Mouse (Mus musculus) activated CD4-positive, CD25-positive, alpha-beta regulatory T cell (primary cell): ENCODE results near the gene Olfr1417. TPM values are rescaled to one million over a fixed set of nuclear protein-coding genes. Genes with fewer than 3 reads are reported as not detected.

Source experiments
- polyA plus RNA-seq, 2 experiments: library from polyadenylated mRNA; unstranded; fragments of 100-300 nt; shearing (Covaris generic); gene quantifications; one replicate each; pipeline ENCODE4 v1.2.1; 2017

Olfr1417 gene
- under 1 TPM in 1 of 2 experiments, not detected in 1; 0.58 TPM for polyA plus RNA-seq

GRCm38 (mm10) chr19:11839119-11839518, at the start of gene Olfr1417:
Gene Olfr1417, minus strand, starts transcription at chr19:11839219.

GRCm38 (mm10) chr19:11886265-11886664, 47.2 kb upstream of the Olfr1417 start, which contains the start of gene Olfr1420:
Gene Olfr1420, plus strand, starts transcription at chr19:11886565.

DNA sequence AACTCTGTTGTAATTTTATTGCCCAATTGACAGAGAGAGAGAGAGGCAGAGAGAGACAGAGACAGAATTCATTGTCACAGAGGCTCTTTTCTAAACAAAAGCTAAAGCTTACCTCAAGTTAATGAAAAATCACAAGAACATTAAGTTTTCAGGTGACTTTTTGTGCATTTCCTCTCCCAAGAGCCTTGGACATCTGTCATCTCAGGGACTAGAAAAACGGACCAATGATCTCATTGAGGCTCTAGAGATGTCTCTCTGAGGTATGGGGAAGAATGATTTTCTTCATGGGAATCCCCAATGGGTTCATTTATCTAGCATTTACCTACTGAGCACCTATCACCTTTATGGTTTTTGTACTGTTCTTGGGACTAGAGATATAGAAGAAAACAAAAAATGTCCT, 36.0 kb upstream of the Olfr1417 start, which contains the start of gene Olfr1419:
TSS of gene Olfr1419 (minus strand) at position 101 of the 400 bp plus-strand sequence.

GRCm38 (mm10) chr19:11860966-11861365, 21.9 kb upstream of the Olfr1417 start, which contains the start of gene Olfr1418:
Gene Olfr1418, minus strand, starts transcription at chr19:11861066.

DNA sequence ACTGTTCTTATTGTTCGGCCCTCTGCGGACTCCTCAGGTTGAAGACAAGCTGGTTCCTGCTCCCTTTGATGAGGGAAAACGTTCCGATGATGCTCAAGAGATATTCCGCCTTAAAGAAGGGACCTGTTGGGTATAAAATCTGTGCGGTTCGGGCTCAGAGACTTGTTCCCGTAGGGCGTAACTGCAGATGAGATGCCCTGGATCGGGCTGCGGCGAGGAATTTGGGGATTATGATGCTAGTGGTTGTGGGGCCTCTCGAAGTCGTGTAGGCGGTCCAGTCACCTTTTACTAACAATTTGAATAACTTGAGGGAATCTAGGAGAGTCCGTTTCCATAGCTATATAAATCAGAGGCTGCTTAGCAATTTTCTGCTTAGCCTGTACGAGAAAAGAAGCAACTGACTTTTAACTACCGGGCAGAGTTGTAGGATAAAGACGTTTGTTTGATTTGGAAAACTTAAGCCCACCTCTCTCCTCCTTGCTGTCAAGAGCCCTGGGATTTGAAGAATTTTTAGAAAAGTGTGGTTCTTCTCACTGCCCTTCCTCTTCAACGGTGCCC, 19.8 kb downstream of the Olfr1417 start, which contains the start of gene Stx3:
TSS of gene Stx3 (minus strand) at position 261 of the 558 bp plus-strand sequence.

Other genes with a start within 250 kb of the Olfr1417 start
- 10 to 100 TPM in 1 of 2 experiments, 1 to 10 TPM in 1; 9.3 to 10.1 TPM for gene Ms4a6d, start 234.4 kb downstream of the Olfr1417 start, polyA plus RNA-seq
- gene Ms4a2, start 215.5 kb downstream of the Olfr1417 start, polyA plus RNA-seq, result under 1 TPM in 1 of 2 experiments, not detected in 1; 0.47 TPM
- not detected for gene Ms4a3, start 198.4 kb downstream of the Olfr1417 start, polyA plus RNA-seq
- not detected for gene Oosp2, start 178.7 kb downstream of the Olfr1417 start, polyA plus RNA-seq
- gene Oosp1, start 148.1 kb downstream of the Olfr1417 start, polyA plus RNA-seq, result under 1 TPM in 1 of 2 experiments, not detected in 1; 0.26 TPM
- under 1 TPM in 1 of 2 experiments, not detected in 1; 0.44 TPM for gene Oosp3, start 142.2 kb downstream of the Olfr1417 start, polyA plus RNA-seq
- not detected for gene Gif, start 91.7 kb downstream of the Olfr1417 start, polyA plus RNA-seq
- 10 to 100 TPM; 45.1 to 47.2 TPM for gene Mrpl16, start 68.8 kb downstream of the Olfr1417 start, polyA plus RNA-seq
- gene Stx3, start 19.8 kb downstream of the Olfr1417 start, polyA plus RNA-seq, result 1 to 10 TPM; 2.4 to 2.6 TPM
- not detected for gene Olfr1418, start 21.8 kb upstream of the Olfr1417 start, polyA plus RNA-seq
- gene Olfr1419, start 35.9 kb upstream of the Olfr1417 start, polyA plus RNA-seq, result not detected
- not detected for gene Olfr1420, start 47.3 kb upstream of the Olfr1417 start, polyA plus RNA-seq
- gene Patl1, start 73.2 kb upstream of the Olfr1417 start, polyA plus RNA-seq, result 10 to 100 TPM; 18.3 to 20.1 TPM
- gene Osbp, start 126.7 kb upstream of the Olfr1417 start, polyA plus RNA-seq, result 10 to 100 TPM; 36.9 to 44.3 TPM
- gene Olfr1423, start 202.1 kb upstream of the Olfr1417 start, polyA plus RNA-seq, result under 1 TPM in 1 of 2 experiments, not detected in 1; 0.11 TPM
- gene Olfr1424, start 223.5 kb upstream of the Olfr1417 start, polyA plus RNA-seq, result under 1 TPM; 0.10 to 0.20 TPM
- gene Olfr1425, start 238.5 kb upstream of the Olfr1417 start, polyA plus RNA-seq, result under 1 TPM in 1 of 2 experiments, not detected in 1; 0.09 TPM